Mouse (Mus musculus) bone marrow, adult 2 months (tissue): ENCODE data around the gene Tiprl.

ENCODE experiments used
- CTCF ChIP-seq: fragments of 200-500 bp; IDR thresholded peaks from 2 replicates; pipeline ENCODE4 v1.5.1; 2011; ENCODE audit warnings: low read length, control low read depth; ENCODE audit not compliant: control insufficient read depth, insufficient read depth
- POLR2A ChIP-seq: fragments of 200-500 bp; IDR thresholded peaks from 2 replicates; pipeline ENCODE4 v1.6.1; 2011; ENCODE audit warnings: low read depth, mild to moderate bottlenecking, control low read depth, low read length, borderline replicate concordance; ENCODE audit not compliant: control insufficient read depth

DNA sequence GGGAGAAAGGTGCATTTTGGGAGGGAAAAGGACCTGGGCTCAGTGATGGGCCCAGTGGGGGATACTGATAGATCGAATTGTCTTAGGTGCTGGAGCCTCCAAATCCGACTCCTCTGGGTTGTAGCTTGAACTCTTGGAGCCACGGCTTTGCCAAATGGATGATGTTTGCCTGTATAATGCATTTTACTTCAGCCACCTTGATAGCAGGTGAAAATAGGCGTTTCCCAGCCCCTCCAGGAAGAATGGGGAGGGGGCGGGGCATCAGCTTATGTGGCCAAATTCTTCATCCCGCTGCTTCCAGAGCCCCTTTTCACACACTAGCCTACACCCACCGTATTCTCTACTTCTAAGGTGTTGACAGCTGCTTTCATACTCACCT, 46.2 kb upstream of the Tiprl start:
- TF ChIP-seq CTCF (no peak), POLR2A (no peak)
